Mouse (Mus musculus): ENCODE measurements around the gene Taf10.

- TF ChIP-seq CTCF (conservative IDR thresholded peaks at IDR 0.05; ENCODE audit: low read length) (no peak), NANOG (IDR thresholded peaks at IDR 0.05; ENCODE audit: borderline replicate concordance, low read length) (no peak), POU5F1 (IDR thresholded peaks at IDR 0.05; ENCODE audit: borderline replicate concordance, low read length) (no peak)
Observed at GRCm38 (mm10) chr7:105740851-105741250, 3.3 kb downstream of the Taf10 start.

Measured in E14TG2a.4 (cell line).